Mouse (Mus musculus): ENCODE data around the gene Clstn2. TPM values are rescaled to one million over a fixed set of nuclear protein-coding genes. Genes with fewer than 3 reads are reported as not detected.
A peak's percentile ranks its signal among the peaks of the same experiment; 100 is the strongest.

Clstn2 gene
- total RNA-seq, 2 experiments from 2014 or later, result 148 to 162 TPM

DNA sequence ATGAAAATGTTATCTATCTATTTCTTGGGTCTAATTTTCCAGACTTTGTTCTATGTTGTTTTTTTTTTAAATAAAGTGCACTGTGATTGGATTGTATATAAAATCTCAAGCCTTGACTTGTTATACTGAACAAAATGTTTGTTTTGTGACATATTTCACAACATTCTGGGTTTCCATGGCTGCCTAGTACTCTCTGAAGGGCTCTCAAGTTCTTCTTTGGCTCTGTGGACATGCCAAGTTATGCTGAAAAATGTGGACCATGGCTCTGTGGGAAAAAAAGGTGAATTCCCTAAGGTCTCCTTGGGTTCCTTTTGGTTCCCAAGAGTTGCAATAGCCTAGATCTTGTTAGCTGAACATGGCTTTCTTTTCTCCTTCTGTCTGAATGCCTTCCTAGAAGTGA, 353.1 kb downstream of the Clstn2 start:
- H3K27ac ChIP-seq, result no peak overlapping the region
- no peak for TF ChIP-seq CTCF (conservative IDR thresholded peaks at IDR 0.05)
- H3K4me3 ChIP-seq, result no peak overlapping the region
- DNase-seq (ENCODE audit: low spot score in 2 of 2), result no peak

DNA sequence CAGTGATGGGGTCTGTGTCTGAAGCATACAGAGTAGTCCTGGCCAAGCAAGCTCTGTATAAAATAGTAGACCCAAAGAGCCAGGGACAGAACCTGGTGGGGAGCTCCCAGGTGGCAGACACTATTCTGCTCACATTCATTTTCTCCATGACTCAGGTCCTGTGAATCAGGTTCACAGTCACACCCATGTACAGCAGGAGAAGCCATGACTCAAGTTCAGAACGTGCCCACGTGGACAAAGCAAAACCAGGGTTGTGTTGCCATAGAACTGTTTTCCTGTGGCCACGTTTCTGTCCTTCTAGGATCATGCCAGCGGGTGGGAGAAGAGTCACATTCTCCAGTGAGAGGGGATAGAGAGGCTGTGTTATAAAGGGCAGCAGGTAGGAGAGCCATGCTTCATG, 353.9 kb downstream of the Clstn2 start:
- TF ChIP-seq CTCF (conservative IDR thresholded peaks at IDR 0.05), result no peak
- H3K4me3 ChIP-seq, result no peak overlapping the region
- no peak overlapping the region for H3K27ac ChIP-seq
- no peak for DNase-seq (ENCODE audit: low spot score in 2 of 2)

DNA sequence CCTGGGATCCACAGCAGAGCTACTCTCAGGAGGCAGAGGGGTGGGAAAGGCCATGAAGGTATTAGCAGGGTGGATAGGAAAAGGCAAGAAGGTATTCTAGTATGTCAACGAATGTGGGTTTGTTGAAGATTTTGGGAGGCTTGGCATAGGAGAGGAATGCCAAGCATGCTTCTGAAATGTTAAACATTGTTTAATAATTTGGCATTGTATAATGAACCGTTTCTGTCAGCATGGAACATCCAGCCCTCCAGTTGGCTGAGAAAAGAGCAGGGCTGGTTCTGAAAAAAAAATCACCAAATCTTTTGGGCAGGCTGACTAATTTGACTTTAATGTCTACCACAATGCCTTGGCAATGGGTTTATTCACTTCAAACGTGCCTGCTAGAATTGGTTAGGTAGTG, 355.9 kb downstream of the Clstn2 start:
- Histone ChIP-seq H3K27ac (0 out of 2 replicates have a peak overlapping the region, but pooled peaks have one; percentile 9), H3K4me3 (no peak overlapping the region)
- no peak for TF ChIP-seq CTCF (conservative IDR thresholded peaks at IDR 0.05)
- no peak for DNase-seq (ENCODE audit: low spot score in 2 of 2)

DNA sequence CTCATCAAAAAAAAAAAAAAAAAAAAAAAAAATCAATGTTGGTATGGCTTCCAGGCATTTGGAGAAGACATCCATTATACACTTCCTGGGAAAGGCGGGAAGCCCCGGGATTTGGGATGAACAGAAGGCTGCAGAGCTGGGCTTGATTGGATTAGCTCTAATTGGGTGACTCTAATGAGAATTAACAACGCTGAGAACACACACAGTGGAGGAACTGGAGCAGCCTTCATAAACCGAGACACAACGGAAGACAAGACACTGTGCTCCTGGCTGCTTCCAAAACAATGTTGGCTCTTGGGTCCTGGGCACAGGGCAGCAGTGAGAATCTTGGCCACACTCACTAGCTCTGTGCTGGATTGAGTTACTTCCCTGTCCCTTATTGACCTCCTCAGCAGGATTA, 360.3 kb downstream of the Clstn2 start:
- DNase-seq (ENCODE audit: low spot score in 2 of 2), result no peak
- no peak overlapping the region; the same call in 1 of the 2 replicates for H3K27ac ChIP-seq
- no peak overlapping the region for H3K4me3 ChIP-seq
- TF ChIP-seq CTCF (conservative IDR thresholded peaks at IDR 0.05), result no peak

DNA sequence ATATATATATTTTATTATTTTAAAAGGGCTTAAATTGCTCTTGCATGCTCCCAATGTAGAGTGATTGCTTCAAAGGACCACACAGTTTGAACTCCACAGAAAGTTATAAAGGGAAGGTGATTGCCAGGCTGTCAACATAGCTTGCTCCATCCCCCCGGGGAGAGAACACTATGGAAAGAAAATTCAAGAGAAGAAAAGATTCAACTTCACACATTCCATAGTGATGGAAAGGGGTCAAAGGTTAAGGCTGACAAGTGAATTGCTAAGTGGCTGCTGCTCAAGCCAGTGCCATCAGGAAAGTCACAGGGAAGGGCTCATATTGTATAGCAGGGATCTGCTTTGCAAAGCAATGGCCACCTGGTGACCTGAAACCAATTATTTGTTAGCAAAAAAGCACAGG, 360.8 kb downstream of the Clstn2 start:
- TF ChIP-seq CTCF (conservative IDR thresholded peaks at IDR 0.05), result no peak
- Histone ChIP-seq H3K27ac (no peak overlapping the region), H3K4me3 (no peak overlapping the region)
- DNase-seq (ENCODE audit: low spot score in 2 of 2), result no peak

DNA sequence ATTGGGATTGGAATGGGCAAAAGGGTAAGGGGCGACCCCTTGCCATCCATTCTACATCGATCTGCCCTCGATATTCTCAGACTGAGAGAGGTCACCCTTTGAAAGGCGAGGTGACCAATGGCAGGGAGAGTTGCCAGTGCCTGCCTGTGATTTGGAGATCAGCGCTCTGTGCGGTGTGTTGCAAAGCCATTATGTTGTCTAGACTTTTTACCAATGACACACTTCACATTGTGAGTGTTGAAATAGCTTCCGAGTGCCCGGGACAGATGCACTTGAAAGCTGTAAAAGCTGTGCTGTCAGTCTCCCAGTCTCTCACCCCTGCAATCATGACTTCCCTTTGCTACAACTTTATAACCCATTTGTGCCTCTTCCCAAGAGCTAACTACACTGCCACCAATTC, 362.3 kb downstream of the Clstn2 start:
- Histone ChIP-seq H3K4me3 (no peak overlapping the region), H3K27ac (no peak overlapping the region)
- no peak for DNase-seq (ENCODE audit: low spot score in 2 of 2)
- TF ChIP-seq CTCF (conservative IDR thresholded peaks at IDR 0.05), result no peak

DNA sequence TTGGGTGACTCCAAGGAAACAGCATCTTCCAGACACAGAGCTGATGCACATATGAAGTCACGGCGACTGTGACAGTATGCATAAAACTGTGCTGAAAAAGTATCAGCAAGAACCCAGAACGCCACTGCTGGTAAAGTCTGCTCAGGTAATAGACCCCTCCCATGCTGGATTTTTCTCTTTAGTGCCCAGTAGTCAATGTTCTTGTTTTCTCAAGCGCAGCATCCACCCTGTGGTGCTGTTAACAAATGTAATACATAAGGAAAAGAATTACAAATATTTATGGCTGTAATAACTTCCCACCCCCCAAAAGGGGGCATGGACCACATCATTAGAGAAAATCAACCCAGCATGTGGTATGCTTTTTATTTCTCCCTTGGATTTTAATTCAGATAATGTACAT, 372.0 kb downstream of the Clstn2 start:
- no peak for DNase-seq (ENCODE audit: low spot score in 2 of 2)
- Histone ChIP-seq H3K27ac (no peak overlapping the region), H3K4me3 (no peak overlapping the region)
- no peak for TF ChIP-seq CTCF (conservative IDR thresholded peaks at IDR 0.05)

DNA sequence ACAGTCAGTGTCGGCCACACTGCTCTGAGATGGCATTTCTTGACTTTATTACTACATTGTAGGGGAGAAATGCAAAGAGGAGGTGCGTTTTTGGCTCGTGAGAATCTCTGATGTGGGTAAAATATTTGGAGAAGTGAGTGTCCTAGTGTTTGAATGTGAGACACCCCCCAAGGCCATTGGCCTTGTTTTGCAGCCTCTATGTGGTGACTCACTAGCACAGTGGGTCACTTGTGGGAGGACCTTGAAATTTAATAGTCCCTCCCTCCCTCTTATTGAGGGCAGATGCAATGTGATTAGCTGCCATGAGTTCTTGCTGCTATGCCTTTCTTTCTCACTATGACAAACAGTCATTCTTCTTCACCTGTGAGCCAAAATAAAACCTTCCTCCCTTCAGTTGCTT, 374.2 kb downstream of the Clstn2 start:
- Histone ChIP-seq H3K4me3 (no peak overlapping the region), H3K27ac (no peak overlapping the region)
- no peak for TF ChIP-seq CTCF (conservative IDR thresholded peaks at IDR 0.05)
- no peak for DNase-seq (ENCODE audit: low spot score in 2 of 2)

DNA sequence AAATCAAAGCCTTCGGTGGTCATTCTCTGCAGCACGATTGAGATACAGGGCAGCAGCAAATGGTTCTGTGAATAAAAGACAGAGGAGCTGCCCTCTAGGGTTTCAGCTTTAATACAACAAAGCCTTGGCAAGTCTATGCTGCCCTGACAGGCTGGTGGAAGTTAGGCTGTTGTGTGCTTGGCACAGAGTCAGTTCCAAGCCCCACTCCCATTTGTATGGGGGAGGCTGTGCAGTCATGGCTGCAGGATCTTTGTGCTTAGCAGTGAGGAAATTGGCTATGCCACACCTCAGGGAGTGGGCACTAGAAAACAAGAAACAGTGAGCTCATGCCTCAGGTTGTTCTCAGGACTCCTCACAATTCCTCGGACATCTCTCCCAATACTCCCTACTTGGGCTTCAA, 384.6 kb downstream of the Clstn2 start:
- H3K27ac ChIP-seq, result peak overlapping the region; percentile 79
- no peak overlapping the region for H3K4me3 ChIP-seq
- peak in 1 of 2 experiments; percentile 58 for DNase-seq (ENCODE audit: low spot score in 2 of 2)
- no peak; the same call in 1 of the 2 replicates for TF ChIP-seq CTCF (conservative IDR thresholded peaks at IDR 0.05)

DNA sequence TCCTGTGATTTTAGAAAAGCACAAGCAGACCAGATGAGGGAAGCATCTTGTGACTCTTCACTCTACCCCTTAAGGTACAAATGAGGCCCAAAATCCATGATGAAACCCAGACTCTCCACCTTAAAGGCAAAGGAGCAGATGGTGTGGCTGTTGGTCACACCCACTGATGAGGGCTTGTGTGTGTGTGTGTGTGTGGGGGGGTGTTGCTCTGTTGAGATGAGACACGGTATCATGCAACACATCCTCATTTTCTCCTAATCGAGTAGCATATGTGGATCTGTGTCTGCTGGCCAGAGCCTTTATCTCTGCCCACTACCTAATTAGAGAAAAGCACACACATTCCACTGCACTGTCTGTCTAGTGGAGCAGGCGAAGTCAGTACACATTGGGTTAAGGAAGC, 387.2 kb downstream of the Clstn2 start:
- DNase-seq (ENCODE audit: low spot score in 2 of 2), result no peak
- Histone ChIP-seq H3K4me3 (no peak overlapping the region), H3K27ac (peak overlapping the region; percentile 60)
- TF ChIP-seq CTCF (conservative IDR thresholded peaks at IDR 0.05), result no peak

DNA sequence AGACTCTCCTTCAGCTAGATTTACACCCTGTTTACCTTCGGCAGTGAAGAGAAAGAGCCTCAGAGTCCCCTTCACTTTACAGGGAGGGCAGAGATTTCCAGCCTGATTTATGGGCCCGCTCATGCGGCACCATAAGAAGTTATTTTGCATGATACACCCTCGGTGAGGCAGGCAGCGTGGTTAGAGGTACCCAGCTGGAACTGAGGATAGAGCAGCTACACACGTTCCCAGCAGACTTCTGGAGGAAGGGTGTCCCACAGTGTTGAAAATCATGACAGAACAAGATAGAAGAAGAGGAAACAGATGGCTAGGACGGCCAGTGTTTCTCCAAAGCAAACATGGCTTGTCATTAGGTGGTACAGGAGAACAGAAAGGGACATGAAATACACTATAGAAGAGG, 390.6 kb downstream of the Clstn2 start:
- DNase-seq (ENCODE audit: low spot score in 2 of 2), result no peak
- Histone ChIP-seq H3K4me3 (no peak overlapping the region), H3K27ac (peak overlapping the region; percentile 47)
- TF ChIP-seq CTCF (conservative IDR thresholded peaks at IDR 0.05), result no peak

DNA sequence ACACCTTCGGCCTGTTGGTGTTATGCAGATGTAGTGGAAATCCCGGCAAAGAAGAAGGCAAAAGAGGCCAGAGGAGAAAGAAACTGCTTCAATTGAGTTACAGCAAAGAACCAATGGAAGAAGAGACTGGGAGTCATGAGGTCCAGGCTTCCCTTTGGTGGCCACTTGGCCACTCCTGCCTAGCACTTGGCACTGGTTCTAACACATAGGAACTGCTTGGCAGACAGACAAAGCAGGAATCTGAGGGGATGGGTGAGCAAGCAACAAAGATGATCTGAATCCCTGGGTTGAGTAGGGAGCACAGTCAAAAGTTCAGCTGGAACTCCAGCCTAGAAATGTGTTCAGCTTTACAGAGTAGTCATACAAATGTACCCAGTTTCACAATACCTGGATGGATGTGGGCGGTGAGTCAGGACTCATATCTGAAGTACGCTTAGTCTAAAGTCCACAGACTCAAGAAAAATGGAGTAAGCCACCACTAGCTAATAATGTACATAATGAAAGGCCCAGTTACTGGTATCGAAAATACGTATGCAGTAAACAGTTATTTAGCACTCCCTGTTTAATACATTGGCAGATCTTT, 392.9 kb downstream of the Clstn2 start:
- peak overlapping the region; percentile 89 for H3K27ac ChIP-seq
- no peak overlapping the region for H3K4me3 ChIP-seq
- no peak for DNase-seq (ENCODE audit: low spot score in 2 of 2)
- no peak for TF ChIP-seq CTCF (conservative IDR thresholded peaks at IDR 0.05)

DNA sequence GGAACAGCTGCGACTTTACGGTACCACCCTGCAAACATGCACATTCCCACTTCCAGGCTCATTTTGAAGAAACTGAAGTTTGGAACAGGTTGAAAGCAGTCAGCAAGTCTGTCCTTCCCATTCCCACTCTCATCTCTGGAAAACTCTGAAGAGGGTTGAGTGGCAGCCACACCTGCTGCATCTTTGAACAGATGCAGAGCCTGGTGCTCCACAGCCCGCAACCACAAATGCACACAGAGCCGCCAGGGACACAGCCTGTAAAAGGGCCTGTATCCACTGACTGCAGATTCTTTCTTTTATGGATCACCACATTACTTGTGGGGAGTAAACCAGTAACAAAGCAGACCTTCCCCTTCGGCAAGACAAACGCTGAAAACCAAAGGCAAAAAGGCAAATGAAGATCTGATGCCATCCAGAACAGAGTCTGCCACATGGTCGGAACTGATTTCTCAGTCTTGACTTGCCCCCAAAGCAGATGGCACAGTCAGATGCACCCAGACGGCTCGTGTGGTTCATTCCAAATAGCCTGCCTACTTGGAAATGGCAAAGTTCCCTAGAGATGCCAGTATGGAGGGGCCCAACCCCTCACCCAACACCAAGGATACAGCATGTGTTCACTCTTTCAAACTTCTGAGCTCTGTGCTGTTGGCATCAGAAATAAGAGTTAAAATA, 394.2 kb downstream of the Clstn2 start:
- peak; percentile 82 to 83 for DNase-seq (ENCODE audit: low spot score in 2 of 2)
- TF ChIP-seq CTCF (conservative IDR thresholded peaks at IDR 0.05), result no peak
- no peak overlapping the region for H3K4me3 ChIP-seq
- peak overlapping the region; percentile 89 for H3K27ac ChIP-seq

DNA sequence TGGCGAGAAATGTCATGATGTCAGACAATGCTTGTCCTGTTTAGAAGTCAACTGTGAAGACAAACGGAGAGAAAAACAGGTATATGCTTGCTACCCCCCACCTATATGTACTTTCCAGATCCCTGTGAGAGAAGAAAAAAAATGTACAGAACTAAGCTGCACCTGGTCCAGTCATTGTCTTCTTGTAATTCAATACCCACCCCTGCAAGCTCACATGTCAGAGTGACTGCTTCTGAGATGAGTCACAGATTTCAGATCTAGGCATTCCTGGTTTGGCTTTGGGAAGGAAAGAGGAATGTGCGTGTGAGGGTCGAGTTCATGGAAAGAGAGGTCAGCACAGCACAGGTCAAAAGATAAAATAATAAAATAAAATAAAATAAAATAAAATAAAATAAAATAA, 397.6 kb downstream of the Clstn2 start:
- no peak for TF ChIP-seq CTCF (conservative IDR thresholded peaks at IDR 0.05)
- Histone ChIP-seq H3K4me3 (no peak overlapping the region), H3K27ac (peak overlapping the region; percentile 89; the same call in 1 of the 2 replicates)
- DNase-seq (ENCODE audit: low spot score in 2 of 2), result no peak

Measured in layer of hippocampus, adult 2 months (tissue).